Mouse (Mus musculus) lung, postnatal 0 days (tissue): ENCODE results near the gene Clstn1. TPM values are rescaled to one million over a fixed set of nuclear protein-coding genes. Genes with fewer than 3 reads are reported as not detected.

Source experiments
- ATAC-seq: fragments of 200-750 bp; cut with Nextera tagmentation; 2 replicates; pipeline ENCODE4 v1.8.0; 2017; ENCODE audit warnings: moderate library complexity
- DNase-seq: peaks from one replicate; pipeline ENCODE4 v3.0.0-alpha.2; 2016; ENCODE audit warnings: low spot score
- H3K27ac ChIP-seq: fragments of 300-500 bp; sonication (generic); 2 replicates; pipeline ENCODE4 v1.5.1; 2014; ENCODE audit warnings: antibody characterized with exemption, mild to moderate bottlenecking, low read length, mixed read lengths
- H3K27me3 ChIP-seq: fragments of 300-500 bp; sonication (generic); replicated peaks from 2 replicates; pipeline ENCODE4 v1.6.1; 2014; ENCODE audit warnings: low read length, mixed read lengths; ENCODE audit not compliant: insufficient read depth
- H3K36me3 ChIP-seq: fragments of 300-500 bp; sonication (generic); 2 replicates; pipeline ENCODE4 v1.6.1; 2014; ENCODE audit warnings: low read length, mixed read lengths; ENCODE audit not compliant: insufficient read depth
- H3K4me1 ChIP-seq: fragments of 300-500 bp; sonication (generic); 2 replicates; pipeline ENCODE4 v1.6.1; 2014; ENCODE audit warnings: antibody characterized with exemption, low read depth, low read length, mixed read lengths; ENCODE audit not compliant: insufficient read depth
- H3K4me2 ChIP-seq: fragments of 300-500 bp; sonication (generic); replicated peaks from 2 replicates; pipeline ENCODE4 v1.6.1; 2014; ENCODE audit warnings: low read depth, mild to moderate bottlenecking, low read length, moderate library complexity, mixed read lengths
- H3K4me3 ChIP-seq: fragments of 300-500 bp; sonication (generic); 2 replicates; pipeline ENCODE4 v1.5.1; 2014; ENCODE audit warnings: low read depth, low read length
- H3K9ac ChIP-seq: fragments of 300-500 bp; sonication (generic); replicated peaks from 2 replicates; pipeline ENCODE4 v1.6.1; 2014; ENCODE audit warnings: low read depth, mild to moderate bottlenecking
- H3K9me3 ChIP-seq: fragments of 300-500 bp; sonication (generic); 2 replicates; pipeline ENCODE4 v1.6.1; 2016; ENCODE audit warnings: low read length, mixed read lengths
- CTCF ChIP-seq: IDR thresholded peaks from 2 replicates; pipeline ENCODE4 v1.5.1; 2016; ENCODE audit warnings: antibody characterized with exemption, mild to moderate bottlenecking
- EP300 ChIP-seq: IDR thresholded peaks from 2 replicates; pipeline ENCODE4 v1.6.1; 2016; ENCODE audit warnings: antibody characterized with exemption, mild to moderate bottlenecking, control low read depth
- WGBS: fragments of 180-500 bp; shearing (Covaris S2); extraction: QIAGEN DNeasy Blood & Tissue Kit; methylation state at CpG from one replicate; pipeline ENCODE4 v1.1.7; 2014; 5-methylcytosine and 5-hydroxymethylcytosine counted together
- polyA plus RNA-seq: library from polyadenylated mRNA; unstranded; fragments of >200 nt; fragmentation: Nextera tagmentation; extraction: Ambion mirVana; gene quantifications from 2 replicates; pipeline ENCODE4 v1.2.1, GENCODE M21; 2015

The Clstn1 gene
- polyA plus RNA-seq, 1 experiment from 2014 or later: 43.6 TPM

GRCm38 (mm10) chr4:149645761-149646160 is 59.5 kb downstream of the Clstn1 start:
- WGBS: 89% methylated on average over 9 of the region's 9 CpGs
- H3K4me3 ChIP-seq: no peak overlapping the region
- no peak for DNase-seq

GRCm38 (mm10) chr4:149648031-149648805 is 62.0 kb downstream of the Clstn1 start:
- H3K27me3 ChIP-seq: no peaks in the 10 kb centered on the region
- WGBS: 63% methylated on average over 20 of the region's 20 CpGs
- TF ChIP-seq CTCF (no peak), EP300 (no peak)
- peaks cover 32% of the 10 kb centered on the region; the same call in 1 of the 2 replicates for H3K36me3 ChIP-seq
- H3K4me2 ChIP-seq: no peak overlapping the region
- H3K27ac ChIP-seq: no peak overlapping the region
- no peaks in the 10 kb centered on the region for H3K9me3 ChIP-seq
- ATAC-seq: no peak
- H3K9ac ChIP-seq: no peak overlapping the region
- no peak overlapping the region for H3K4me3 ChIP-seq
- DNase-seq: no peak
- H3K4me1 ChIP-seq: no peaks in the 10 kb centered on the region

More at GRCm38 (mm10) chr4:149645761-149646160, 59.5 kb downstream of the Clstn1 start:
- Histone ChIP-seq H3K27ac (no peak overlapping the region), H3K4me1 (no peaks in the 10 kb centered on the region), H3K9me3 (no peaks in the 10 kb centered on the region), H3K4me2 (no peak overlapping the region), H3K36me3 (peaks cover 35% of the 10 kb centered on the region; the same call in 1 of the 2 replicates), H3K9ac (no peak overlapping the region), H3K27me3 (no peaks in the 10 kb centered on the region)
- ATAC-seq: no peak
- TF ChIP-seq CTCF (no peak), EP300 (no peak)

GRCm38 (mm10) chr4:149650493-149651193 is 64.4 kb downstream of the Clstn1 start:
- peak; percentile 59 for ATAC-seq
- peak; percentile 69 for DNase-seq

GRCm38 (mm10) chr4:149654232-149654631 is 68.0 kb downstream of the Clstn1 start:
- no peaks in the 10 kb centered on the region for H3K27me3 ChIP-seq
- no peaks in the 10 kb centered on the region for H3K9me3 ChIP-seq
- 0 out of 2 replicates have a peak, but pooled peaks cover 6% of the 10 kb centered on the region for H3K36me3 ChIP-seq
- TF ChIP-seq CTCF (peak; percentile 86), EP300 (no peak)
- ATAC-seq (no peak), DNase-seq (no peak)
- H3K27ac ChIP-seq: no peak overlapping the region
- H3K4me1 ChIP-seq: no peaks in the 10 kb centered on the region
- H3K4me3 ChIP-seq: no peak overlapping the region
- 92% methylated on average over 4 of the region's 4 CpGs for WGBS
- no peak overlapping the region for H3K4me2 ChIP-seq
- no peak overlapping the region for H3K9ac ChIP-seq

More at GRCm38 (mm10) chr4:149650493-149651193, 64.4 kb downstream of the Clstn1 start:
- peak; percentile 82 for TF ChIP-seq CTCF
- no peak for TF ChIP-seq EP300
- 62% methylated on average over 24 of the region's 24 CpGs for WGBS
- Histone ChIP-seq H3K4me1 (no peaks in the 10 kb centered on the region), H3K9ac (no peak overlapping the region), H3K4me2 (no peak overlapping the region), H3K36me3 (peaks cover 22% of the 10 kb centered on the region; the same call in 1 of the 2 replicates), H3K9me3 (no peaks in the 10 kb centered on the region), H3K27ac (no peak overlapping the region), H3K27me3 (no peaks in the 10 kb centered on the region), H3K4me3 (no peak overlapping the region)

- no peaks in the 10 kb centered on the region for H3K9me3 ChIP-seq
- no peak overlapping the region for H3K4me2 ChIP-seq
- WGBS: 58% methylated on average over 11 of the region's 11 CpGs
These were observed 71.7 kb downstream of the Clstn1 start for GRCm38 (mm10) chr4:149657858-149658416.

More at GRCm38 (mm10) chr4:149657858-149658416, 71.7 kb downstream of the Clstn1 start:
- ATAC-seq (no peak), DNase-seq (no peak)
- no peak overlapping the region for H3K27ac ChIP-seq
- H3K4me1 ChIP-seq: no peaks in the 10 kb centered on the region
- TF ChIP-seq CTCF (no peak), EP300 (no peak)
- no peaks in the 10 kb centered on the region for H3K36me3 ChIP-seq
- H3K4me3 ChIP-seq: no peak overlapping the region
- H3K9ac ChIP-seq: no peak overlapping the region
- H3K27me3 ChIP-seq: no peaks in the 10 kb centered on the region
